Mouse (Mus musculus): ENCODE data around the gene Il10rb.

The Il10rb gene

DNA sequence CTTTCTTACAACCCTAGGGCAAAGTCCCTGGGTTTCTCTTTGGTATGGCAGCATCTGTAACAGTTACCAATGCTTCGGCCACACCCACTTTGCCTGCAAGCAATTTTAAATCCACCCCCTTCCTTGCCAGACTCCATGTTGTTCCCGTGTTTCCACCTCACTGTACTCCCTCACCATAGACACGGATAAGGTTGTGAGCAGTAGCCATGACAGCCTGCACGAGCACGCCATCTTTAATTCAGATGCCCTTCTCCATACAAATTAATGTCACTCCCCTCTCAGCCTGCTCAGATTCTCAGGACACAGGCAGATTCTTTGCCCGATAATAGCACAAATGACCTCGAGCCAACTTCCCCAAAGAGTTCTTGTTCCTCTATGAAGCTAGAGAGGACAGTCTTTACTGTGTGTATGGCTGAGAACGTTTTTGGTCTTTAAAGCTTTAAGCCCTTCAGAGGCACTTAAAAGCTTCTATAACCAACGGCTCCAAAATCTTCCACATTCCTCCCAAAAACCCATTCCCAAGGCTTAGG, 23.6 kb upstream of the Il10rb start:
- DNase-seq (ENCODE audit: low read depth, low spot score): no peak

DNA sequence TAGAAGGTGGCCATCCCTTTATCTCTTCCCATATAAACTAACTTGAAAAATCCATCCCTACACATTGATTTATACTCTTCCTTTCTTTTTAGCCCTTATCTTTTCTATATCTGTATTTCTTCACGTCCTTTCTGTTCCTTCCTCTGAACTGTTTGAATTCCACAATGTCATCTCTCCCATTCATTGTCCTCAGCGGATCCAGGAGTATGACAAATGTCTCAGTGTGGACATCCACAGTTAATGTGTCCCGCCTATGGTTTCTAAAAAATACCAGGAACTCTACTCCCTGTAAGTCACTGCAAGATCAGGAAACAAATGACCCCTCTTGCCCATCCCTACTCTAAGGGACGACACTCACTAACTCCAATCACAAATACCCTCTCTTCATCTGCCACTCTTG, 21.7 kb upstream of the Il10rb start:
- DNase-seq (ENCODE audit: low read depth, low spot score): no peak

DNA sequence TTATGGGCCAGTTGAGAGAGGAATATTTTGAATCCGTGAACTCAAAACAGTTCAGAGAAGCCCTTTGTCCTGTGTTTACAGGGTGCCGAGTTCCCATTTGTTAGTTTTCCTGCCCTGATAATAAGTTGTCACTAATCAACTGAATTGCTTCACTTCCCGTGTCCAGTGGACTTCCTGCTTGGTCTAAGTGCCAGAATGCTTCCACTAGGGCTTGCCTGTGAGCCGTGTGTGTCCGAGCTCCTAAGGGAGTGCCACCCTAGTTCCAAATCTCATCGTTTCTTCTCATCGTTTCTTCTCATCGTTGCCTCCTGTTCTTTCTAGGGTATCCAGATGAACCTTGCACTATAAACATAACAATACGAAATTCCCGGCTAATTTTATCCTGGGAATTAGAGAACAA, 20.3 kb upstream of the Il10rb start:
- no peak for DNase-seq (ENCODE audit: low read depth, low spot score)

DNA sequence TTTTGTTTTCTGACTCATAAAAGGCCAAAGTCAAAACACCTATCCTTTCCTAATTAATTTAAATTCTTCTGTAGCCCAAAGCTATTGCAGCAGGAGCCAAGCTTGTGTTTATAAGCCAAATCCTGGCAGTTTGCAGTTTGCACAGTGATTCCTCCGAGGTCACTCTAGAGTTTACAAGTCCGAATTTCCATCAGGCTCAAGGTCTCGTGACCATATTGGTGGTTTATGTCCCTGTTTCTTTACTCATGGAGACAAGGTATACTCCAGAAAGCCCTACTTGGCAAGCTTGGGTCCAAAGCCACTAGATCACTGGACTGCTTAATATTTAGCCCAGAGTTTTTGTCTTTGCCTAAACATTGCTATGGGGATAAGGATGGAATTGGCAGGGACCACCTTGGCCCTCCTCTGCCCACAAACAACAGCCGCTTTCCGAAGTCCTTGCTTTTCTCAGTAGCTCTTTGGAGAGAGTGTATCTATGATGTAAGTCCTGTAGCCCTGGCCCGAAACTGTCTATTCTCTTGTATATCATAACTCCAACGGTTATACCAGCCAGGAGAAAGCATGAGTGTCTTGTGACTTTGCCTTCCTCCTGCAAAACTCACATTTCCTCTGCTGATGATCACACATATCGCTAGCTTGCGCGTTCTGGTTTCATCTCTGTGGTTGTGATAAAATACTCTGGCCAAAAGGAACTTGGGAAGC, 19.4 kb upstream of the Il10rb start:
- no peak for DNase-seq (ENCODE audit: low read depth, low spot score)

DNA sequence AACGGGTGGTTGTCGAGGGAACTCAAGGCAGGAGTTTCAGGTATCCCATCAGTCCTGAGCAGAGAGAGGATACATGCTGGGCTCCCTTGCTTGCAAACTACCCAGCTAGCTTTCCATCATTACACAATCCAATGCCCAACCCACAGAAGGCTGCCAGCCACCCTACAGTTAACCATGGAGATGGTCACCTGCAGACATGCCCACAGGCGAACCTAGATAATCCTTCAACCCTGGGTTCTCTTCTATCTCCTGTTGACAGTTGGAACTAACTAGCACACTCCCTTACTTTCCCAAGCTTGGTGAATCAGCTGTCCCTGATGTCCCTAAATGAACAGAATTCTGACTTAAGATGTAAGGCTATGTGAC, 18.9 kb upstream of the Il10rb start:
- no peak for DNase-seq (ENCODE audit: low read depth, low spot score)

DNA sequence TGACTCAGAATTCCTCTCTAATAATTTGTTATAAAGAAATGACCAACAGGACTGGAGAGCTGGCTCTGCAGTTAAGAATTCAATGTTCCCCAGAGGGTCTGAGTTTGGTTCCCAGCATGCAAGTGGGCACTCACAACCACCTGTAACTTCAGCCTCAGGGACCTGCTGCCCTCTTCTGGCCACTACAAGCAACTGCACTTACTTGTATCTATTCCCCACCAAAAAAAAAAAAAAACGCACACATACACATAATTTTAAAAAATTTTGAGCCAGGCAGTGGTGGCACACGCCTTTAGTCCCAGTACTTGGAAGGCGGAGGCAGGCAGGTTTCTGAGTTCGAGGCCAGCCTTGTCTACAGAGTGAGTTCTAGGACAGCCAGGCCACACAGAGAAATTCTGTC, 15.9 kb upstream of the Il10rb start:
- peak; percentile 58 for DNase-seq (ENCODE audit: low read depth, low spot score)

DNA sequence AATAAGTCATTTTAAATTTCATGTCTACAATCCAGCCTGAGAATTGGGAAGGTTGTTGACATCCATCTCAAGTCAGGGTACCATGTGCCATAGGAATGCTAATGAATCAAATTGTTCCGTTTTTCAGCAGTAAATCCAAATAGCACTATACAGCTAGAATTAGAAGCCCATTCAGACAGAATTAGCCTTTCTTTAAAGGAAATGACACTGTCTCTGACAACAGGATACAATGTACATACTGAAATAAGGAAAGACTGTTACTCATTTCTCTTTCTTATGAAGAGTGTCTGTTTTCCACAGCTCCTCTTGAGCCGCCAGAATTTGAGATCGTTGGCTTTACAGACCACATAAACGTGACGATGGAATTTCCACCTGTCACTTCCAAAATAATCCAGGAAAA, 14.5 kb upstream of the Il10rb start, which contains the start of gene Gm21970:
Gm21970 (plus strand) TSS at position 301 of the 400 bp plus-strand sequence.
- DNase-seq (ENCODE audit: low read depth, low spot score): no peak

DNA sequence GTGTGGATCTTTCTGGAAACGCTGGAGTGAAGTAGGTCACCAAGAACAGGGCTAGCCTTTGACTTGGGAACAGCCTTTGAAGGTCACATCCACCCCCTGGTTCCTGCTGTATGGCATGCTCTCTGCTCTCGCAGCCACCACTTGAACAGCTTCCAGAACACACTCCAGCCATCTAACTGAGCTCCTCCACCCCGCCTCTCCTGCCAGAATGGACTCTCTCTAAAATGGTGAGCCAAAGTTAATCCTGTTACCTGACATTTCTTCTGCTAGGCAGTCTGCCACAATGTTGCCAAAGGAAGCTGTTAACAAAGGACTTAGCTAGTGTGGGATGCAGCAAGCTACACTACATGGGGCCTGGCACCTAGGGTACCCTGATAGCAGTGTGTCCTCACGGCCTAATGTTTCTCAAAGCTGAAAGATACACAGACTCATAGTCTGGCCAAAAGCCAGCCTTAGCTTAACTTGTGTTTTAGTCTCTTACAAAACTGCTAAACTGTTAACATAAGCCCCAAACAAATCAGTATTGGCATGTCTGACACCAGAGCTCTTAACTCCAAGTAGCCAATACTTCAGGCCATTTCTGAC, 11.0 kb upstream of the Il10rb start:
- DNase-seq (ENCODE audit: low read depth, low spot score): no peak

DNA sequence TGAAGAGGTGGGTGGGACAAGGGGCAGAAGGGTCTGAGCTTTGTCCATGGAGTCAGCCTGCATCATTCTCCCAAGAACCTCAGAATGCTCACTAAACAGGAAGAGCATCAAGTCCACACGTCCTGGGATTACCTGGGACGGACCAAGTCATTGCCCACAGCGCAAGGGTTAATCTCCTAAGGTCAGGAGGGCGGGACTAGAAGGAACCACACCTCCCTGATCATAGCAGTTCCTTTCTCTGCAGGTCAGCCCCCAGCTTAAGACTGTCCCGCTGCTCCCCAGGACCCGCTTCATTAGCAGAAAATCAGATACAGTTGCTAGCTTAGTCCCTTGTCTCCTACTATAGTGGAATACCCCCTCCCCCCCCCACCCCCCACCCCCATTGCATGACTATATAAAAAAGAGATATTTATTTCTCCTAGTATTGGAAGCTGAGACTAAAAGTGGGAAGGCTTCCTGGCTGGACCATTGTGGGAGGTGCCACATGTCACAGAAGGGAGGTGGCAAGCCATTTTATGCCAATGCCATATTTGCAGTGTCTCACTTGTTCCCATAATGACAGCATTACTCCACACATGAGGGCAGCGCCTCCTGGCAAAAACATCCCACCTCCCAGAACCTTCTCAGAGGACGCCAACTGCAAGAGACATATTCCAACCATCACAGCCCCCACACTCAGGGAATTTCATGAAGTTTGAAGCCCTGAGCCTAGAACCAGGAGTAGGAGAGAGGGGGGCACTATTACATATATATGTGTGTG, 10.2 kb upstream of the Il10rb start:
- DNase-seq (ENCODE audit: low read depth, low spot score): no peak

DNA sequence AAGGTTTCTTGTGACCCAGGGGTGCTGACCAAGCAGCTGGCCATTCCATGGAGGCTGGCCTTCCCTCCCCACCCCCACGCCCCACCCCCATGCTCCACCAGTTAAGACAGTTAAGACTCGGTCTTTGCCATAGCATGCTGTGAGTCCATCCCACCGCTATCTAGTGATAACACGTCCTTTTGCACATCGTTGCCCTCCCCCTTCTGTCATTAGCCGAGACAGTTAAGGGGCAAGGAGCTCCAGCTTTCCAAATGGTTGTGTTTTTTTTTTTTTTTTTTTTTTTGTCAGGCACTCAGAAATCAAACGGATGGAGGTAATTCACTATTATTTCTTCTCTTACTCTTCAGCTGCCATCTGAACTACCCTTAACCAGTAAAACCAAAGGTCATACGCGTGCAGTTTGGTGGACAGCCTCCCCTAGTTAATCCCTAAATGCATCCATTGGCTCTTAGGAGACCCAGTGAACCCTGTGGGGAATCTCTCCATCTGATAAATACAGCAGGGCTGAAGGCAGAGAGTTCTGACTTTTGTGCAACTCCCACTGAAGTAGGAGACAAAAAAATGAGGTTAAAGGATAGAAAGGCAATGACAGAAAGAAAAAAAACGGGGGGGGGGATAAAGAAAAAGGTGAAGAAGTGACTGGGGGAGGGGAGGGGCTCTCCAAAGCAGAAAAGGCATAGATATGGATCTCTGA, 9.0 kb upstream of the Il10rb start:
- no peak for DNase-seq (ENCODE audit: low read depth, low spot score)

DNA sequence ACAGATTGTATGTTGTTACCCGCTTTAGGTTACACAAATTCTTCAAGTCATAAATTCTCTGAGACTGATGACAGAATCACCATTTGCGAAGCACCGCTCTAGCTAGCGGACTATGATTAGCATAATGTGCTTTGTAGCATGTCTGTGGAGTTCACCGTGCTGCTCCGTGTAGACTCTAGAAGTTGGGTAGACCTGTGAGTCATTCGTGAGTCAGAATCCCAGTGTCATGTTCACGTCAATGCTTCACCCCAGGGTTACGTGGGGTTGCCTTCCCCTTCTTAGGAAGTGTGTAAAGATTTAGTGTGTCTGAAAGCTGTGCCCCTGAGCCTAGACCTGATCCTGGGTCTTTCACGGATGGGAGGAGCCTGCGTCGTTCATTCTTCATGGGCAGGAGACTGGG, 7.9 kb upstream of the Il10rb start:
- DNase-seq (ENCODE audit: low read depth, low spot score): no peak

DNA sequence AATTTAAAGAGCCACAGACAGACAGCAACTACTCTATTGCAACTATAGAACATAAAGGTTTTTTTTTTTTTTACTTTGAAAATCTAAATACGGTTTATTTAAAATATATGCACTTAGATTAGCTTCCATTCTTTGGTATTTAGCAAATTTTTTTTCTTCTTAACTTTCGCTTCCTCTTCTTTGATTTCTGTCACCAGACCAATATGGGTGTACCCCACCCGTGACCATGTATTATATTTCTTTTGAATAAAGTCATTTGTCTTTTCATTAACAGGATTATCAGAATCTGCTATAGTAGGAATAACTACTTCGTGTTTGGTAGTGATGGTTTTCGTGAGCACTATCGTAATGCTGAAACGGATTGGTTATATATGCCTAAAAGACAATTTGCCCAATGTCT, 7.0 kb upstream of the Il10rb start:
- no peak for DNase-seq (ENCODE audit: low read depth, low spot score)

DNA sequence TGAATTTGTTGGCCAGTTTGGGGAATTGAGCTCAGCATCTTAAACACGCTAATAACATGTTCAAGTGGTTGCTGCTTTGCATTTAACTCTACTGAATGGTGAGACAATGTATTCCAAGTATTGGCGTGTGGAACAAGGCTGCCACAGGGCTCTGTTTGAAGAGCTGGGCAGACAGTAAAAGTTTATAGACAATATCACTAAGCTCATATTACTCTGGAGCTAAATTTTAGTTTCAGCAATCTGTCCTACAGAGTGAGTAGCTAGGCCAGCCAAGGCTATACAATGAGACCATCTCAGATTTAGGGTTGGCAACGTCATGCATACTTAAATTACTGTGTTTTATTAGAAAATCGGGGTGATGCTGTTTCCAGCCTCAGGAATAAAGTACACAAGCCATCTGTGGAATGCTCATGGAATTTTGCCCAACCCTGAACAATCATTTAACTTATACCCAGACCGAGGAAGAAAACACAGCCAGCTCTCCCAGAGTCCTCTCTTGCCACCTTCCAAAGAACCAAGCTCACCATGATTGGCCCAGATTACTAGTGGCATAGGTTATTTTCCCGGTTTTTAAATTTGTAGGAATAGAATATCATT, 4.3 kb upstream of the Il10rb start:
- DNase-seq (ENCODE audit: low read depth, low spot score): no peak

DNA sequence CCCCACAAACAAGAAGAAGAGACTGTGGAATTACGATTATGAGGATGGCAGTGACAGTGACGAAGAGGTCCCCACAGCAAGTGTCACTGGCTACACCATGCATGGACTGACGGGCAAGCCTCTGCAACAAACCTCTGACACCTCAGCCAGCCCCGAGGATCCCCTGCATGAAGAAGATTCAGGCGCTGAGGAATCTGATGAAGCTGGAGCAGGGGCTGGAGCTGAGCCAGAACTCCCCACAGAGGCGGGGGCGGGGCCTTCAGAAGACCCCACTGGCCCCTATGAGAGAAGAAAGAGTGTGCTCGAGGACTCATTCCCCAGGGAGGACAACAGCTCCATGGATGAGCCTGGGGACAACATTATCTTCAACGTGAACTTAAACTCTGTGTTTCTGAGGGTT, 2.2 kb upstream of the Il10rb start:
- no peak for DNase-seq (ENCODE audit: low read depth, low spot score)

DNA sequence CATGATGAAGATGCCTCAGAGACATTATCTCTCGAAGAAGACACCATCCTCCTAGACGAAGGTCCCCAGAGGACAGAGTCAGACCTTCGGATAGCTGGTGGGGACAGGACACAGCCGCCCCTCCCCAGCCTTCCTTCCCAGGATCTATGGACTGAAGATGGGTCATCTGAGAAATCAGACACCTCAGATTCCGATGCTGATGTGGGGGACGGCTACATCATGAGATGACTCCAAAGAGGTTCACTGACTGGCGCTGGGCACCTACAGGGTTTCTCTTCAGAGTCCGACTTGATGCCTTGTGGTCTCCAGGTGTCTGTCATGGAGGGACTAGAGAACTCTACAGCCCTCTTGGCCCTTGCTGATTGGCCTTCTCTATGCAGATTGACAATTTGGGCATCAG, 1.8 kb upstream of the Il10rb start:
- DNase-seq (ENCODE audit: low read depth, low spot score): no peak

DNA sequence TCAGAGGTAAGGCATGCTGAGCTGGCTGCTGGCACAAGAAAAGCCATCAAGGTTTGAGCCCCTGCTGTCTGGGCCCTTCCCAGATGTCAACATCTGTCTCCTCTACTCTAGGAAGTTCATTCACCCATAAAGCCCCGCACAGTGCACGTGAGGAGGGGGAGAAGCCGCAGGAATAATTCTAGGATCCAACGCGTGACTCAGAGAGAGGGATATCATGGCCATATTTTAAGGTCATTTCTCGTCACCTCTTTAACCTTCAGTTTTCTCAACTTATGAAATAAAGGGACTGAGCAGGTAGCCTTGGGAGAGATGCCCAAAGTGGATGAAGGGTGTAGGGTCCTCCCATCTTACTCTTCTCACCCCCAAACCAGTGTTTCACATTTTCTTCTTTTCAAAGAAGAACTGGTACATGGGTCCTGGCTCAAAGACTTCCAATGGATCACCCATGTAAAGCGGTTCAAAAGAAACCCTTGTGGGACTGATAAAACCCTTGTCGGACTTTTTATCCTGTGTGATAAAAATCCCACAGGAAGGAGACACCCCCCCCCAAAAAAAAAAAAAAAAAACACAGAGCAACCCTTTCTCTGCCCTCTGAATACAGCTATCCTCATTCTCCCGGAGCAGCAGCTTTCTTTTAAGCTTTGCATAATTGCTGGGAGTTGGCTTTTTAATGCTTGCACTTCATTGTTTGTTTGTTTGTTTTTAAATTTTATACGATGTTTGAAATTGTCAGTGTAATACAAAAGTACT, 961 bp upstream of the Il10rb start:
- DNase-seq (ENCODE audit: low read depth, low spot score): no peak

DNA sequence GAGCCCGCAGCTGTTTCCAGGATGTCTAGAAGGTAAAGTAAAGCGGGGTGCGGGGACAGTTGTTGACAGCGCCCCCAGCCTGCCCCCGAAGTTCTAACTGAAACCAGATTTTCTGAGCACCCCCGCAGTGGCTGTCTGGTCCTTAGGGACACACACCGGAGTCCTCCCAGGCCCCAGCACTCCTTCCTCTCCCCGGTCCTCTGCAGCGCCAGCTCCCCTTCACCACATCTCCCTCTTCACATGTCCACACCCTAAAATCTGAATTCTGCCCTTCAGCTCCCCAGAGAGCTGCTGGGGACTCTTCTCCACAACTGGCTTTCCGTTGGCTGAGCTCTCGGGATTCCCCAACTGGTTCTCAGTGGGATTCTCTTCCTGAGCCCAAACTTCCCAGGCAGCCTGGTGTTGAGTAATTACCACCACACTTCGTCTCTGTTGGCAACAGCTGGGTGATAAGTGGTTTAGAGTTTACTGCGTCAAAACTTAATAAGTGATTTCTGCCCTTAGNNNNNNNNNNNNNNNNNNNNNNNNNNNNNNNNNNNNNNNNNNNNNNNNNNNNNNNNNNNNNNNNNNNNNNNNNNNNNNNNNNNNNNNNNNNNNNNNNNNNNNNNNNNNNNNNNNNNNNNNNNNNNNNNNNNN, 739 bp downstream of the Il10rb start:
- no peak for DNase-seq (ENCODE audit: low read depth, low spot score)

DNA sequence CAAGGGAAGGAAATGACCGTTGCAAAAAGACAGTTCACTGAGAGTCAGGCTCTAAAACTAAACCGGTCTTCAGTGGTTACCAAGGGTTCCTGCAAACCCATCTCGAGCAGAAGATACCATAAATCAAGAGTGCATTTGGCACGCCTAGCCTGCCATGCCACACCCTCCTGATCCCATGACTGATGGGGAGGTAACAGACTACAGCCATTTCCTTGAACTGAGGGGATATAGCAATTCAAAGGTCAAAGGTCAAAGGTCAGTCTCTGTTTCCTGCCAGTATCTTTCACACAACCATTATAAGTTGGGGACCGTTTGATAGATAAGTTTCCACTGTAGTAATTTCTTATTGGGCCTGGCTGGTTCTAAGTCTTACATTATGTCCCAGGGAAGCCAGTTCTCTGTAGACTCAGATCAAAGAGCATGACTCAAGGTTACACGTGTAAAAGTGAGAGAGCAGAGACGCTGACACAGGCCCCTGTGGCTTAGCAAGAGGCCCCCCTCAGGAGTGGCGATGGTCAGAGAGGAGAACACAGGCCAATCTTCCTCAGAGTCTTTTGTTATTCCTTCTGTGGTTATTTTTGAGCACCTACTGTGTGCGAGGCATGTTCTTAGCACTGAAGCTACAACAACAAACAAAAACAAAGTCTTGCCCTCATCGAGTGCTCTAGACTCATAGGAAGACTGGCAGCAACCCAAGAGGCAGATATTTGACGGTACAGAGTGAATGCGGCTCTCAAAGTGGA, 7.3 kb downstream of the Il10rb start:
- DNase-seq (ENCODE audit: low read depth, low spot score): peak; percentile 66

DNA sequence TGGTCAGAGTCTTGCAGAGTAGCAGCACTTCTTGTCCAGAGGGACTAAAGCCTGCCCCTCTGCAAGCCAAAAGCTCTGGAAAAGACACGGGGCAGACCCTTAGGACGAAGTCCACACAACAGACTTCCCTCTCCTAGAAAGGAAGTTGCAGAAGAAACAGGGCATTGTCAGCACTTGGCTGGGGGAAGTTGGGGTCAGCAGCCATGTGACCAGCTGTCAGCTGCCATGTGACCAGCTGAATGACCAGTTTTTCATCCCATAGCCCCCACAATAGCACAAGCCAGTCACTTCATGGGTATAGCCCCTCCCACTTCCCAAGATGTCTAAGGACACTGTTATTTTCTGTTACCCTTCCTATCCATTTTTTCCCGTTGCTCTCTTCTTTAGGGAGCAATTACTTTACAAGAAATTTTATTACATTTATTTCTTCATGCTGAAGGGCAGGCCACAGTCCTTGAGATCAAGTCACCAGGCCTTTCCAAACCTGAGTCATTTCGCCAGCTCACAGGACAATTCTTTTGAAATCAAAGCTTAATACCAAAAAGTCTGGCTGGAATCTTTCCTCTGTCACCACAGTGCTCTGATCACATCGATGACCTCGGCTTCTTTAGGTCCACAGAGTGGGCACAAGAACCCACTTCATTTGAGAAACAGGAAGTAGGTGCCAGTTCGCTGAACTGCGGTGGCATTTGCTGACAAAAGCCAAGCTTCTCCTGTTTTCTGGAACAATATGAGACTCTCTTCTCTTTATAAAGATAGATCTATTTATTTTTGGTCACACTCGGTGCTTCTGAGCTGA, 9.6 kb downstream of the Il10rb start:
- no peak for DNase-seq (ENCODE audit: low read depth, low spot score)

Data from CD4-positive helper T cell, adult 2 months (primary cell).